ENCODE assay signal across 22 mouse cellular contexts in genomic region chr1:23882681-23883080, GRCm38 (mm10).
"Had no signal": no experiment of that assay in that cellular context is flagged by ENCODE, and none has a peak within 500 bp of the region (broad histone marks: within the 10 kb centered on the region; RNA-seq: fewer than 3 reads in every experiment).

No protein-coding gene starts in this region.

- ATAC-seq: liver, postnatal 0 days; lung, postnatal 0 days; midbrain, embryonic 13.5 days; midbrain, embryonic 15.5 days had no signal

- H3K9ac ChIP-seq: liver, embryonic 15.5 days; liver, postnatal 0 days; lung, embryonic 15.5 days; midbrain, embryonic 13.5 days; midbrain, embryonic 15.5 days; neural tube, embryonic 13.5 days; neural tube, embryonic 15.5 days had no signal

- H3K27me3 ChIP-seq: liver, embryonic 15.5 days; lung, embryonic 15.5 days; megakaryocyte, embryonic 14.5 days; midbrain, embryonic 13.5 days; midbrain, embryonic 15.5 days; neural tube, embryonic 13.5 days; neural tube, embryonic 15.5 days had no signal

- H3K4me3 ChIP-seq: liver, embryonic 15.5 days; lung, embryonic 15.5 days; megakaryocyte, embryonic 14.5 days; midbrain, embryonic 10.5 days; midbrain, embryonic 13.5 days; midbrain, embryonic 15.5 days; neural tube, embryonic 13.5 days; neural tube, embryonic 15.5 days had no signal

- H3K9me3 ChIP-seq: liver, embryonic 15.5 days; lung, embryonic 15.5 days; megakaryocyte, embryonic 14.5 days; midbrain, embryonic 10.5 days; midbrain, embryonic 13.5 days; midbrain, embryonic 15.5 days; neural tube, embryonic 13.5 days; neural tube, embryonic 15.5 days had no signal

- DNase-seq: liver, postnatal 0 days; lung, adult 2 months; lung, postnatal 14 days; lung, postnatal 36 days; retina, postnatal 1 day; right cerebral cortex, adult 18-20 months; right cerebral cortex, postnatal 25 days; right cerebral cortex, postnatal 4 days; spleen, adult 18-20 months; thymus, adult 2 months; thymus, postnatal 25 days; thymus, postnatal 4 days had no signal

- H3K4me2 ChIP-seq: liver, embryonic 15.5 days; lung, embryonic 15.5 days; midbrain, embryonic 13.5 days; midbrain, embryonic 15.5 days; neural tube, embryonic 13.5 days; neural tube, embryonic 15.5 days had no signal

- H3K27ac ChIP-seq: liver, embryonic 15.5 days; lung, embryonic 15.5 days; macrophage; midbrain, embryonic 10.5 days; midbrain, embryonic 13.5 days; midbrain, embryonic 15.5 days; neural tube, embryonic 13.5 days; neural tube, embryonic 15.5 days had no signal

- H3K36me3 ChIP-seq: liver, embryonic 15.5 days; lung, embryonic 15.5 days; midbrain, embryonic 10.5 days; midbrain, embryonic 13.5 days; midbrain, embryonic 15.5 days; neural tube, embryonic 13.5 days; neural tube, embryonic 15.5 days had no signal

- H3K4me1 ChIP-seq: lung, embryonic 15.5 days; midbrain, embryonic 10.5 days; midbrain, embryonic 15.5 days; neural tube, embryonic 15.5 days had no signal
